Mouse (Mus musculus) hindbrain, postnatal 0 days (tissue): ENCODE results near the gene Dct. TPM values are rescaled to one million over a fixed set of nuclear protein-coding genes. Genes with fewer than 3 reads are reported as not detected.

Experiments
- ATAC-seq: fragments of 200-750 bp; cut with Nextera tagmentation; 2 replicates; pipeline ENCODE4 v1.8.0; 2017; ENCODE audit warnings: mild to moderate bottlenecking, moderate TSS enrichment, moderate library complexity
- DNase-seq: peaks from one replicate; pipeline ENCODE4 v3.0.0-alpha.2; 2015; ENCODE audit warnings: low spot score
- H3K27ac ChIP-seq: fragments of 300-500 bp; sonication (generic); 2 replicates; pipeline ENCODE4 v1.5.1; 2014; ENCODE audit warnings: mild to moderate bottlenecking
- H3K27me3 ChIP-seq: fragments of 300-500 bp; sonication (generic); 2 replicates; pipeline ENCODE4 v1.6.1; 2014; ENCODE audit warnings: low read length, mixed read lengths; ENCODE audit not compliant: insufficient read depth
- H3K36me3 ChIP-seq: fragments of 300-500 bp; sonication (generic); 2 replicates; pipeline ENCODE4 v1.6.1; 2014; ENCODE audit warnings: low read length, mixed read lengths; ENCODE audit not compliant: insufficient read depth
- H3K4me1 ChIP-seq: fragments of 300-500 bp; sonication (generic); 2 replicates; pipeline ENCODE4 v1.6.1; 2014; ENCODE audit warnings: antibody characterized with exemption, low read length, mixed read lengths; ENCODE audit not compliant: insufficient read depth
- H3K4me2 ChIP-seq: fragments of 300-500 bp; sonication (generic); 2 replicates; pipeline ENCODE4 v1.6.1; 2014; ENCODE audit warnings: low read depth, mild to moderate bottlenecking, low read length, moderate library complexity, mixed read lengths
- H3K4me3 ChIP-seq: fragments of 300-500 bp; sonication (generic); 2 replicates; pipeline ENCODE4 v1.5.1; 2014; ENCODE audit warnings: low read length
- H3K9ac ChIP-seq: fragments of 300-500 bp; sonication (generic); replicated peaks from 2 replicates; pipeline ENCODE4 v1.6.1; 2014; ENCODE audit warnings: mild to moderate bottlenecking, low read length, moderate library complexity, mixed read lengths
- H3K9me3 ChIP-seq: fragments of 300-500 bp; sonication (generic); 2 replicates; pipeline ENCODE4 v1.6.1; 2016; ENCODE audit warnings: low read length, mixed read lengths
- CTCF ChIP-seq: IDR thresholded peaks from 2 replicates; pipeline ENCODE4 v1.5.1; 2016; ENCODE audit warnings: antibody characterized with exemption, control low read depth, low read depth
- WGBS: fragments of 180-500 bp; shearing (Covaris S2); extraction: QIAGEN DNeasy Blood & Tissue Kit; methylation state at CpG from one replicate; pipeline ENCODE4 v1.1.7; 2014; 5-methylcytosine and 5-hydroxymethylcytosine counted together
- polyA plus RNA-seq: library from polyadenylated mRNA; unstranded; fragments of >200 nt; fragmentation: Nextera tagmentation; extraction: Ambion mirVana; gene quantifications from 2 replicates; pipeline ENCODE4 v1.2.1, GENCODE M21; 2015
- total RNA-seq: library from RNA; depleted of rRNA; stranded (reverse); fragments of >200 nt; gene quantifications from 2 replicates; pipeline ENCODE4 v1.2.3, GENCODE M21; 2014

The Dct gene
- total and polyA plus RNA-seq, 2 experiments from 2014 or later: 0.10 to 0.70 TPM

GRCm38 (mm10) chr14:118088437-118089207 lies 36.6 kb upstream of the Dct start:
- peak overlapping the region; percentile 2; the same call in 1 of the 2 replicates for H3K27ac ChIP-seq

GRCm38 (mm10) chr14:118086271-118087035 lies 34.4 kb upstream of the Dct start:
- H3K36me3 ChIP-seq: no peaks in the 10 kb centered on the region
- no peaks in the 10 kb centered on the region for H3K27me3 ChIP-seq
- no peak overlapping the region for H3K4me2 ChIP-seq
- DNase-seq (no peak), ATAC-seq (no peak)
- H3K4me3 ChIP-seq: no peak overlapping the region
- no peak for TF ChIP-seq CTCF
- 35% methylated on average over 5 of the region's 5 CpGs for WGBS
- no peaks in the 10 kb centered on the region; the same call in 1 of the 2 replicates for H3K4me1 ChIP-seq
- H3K9me3 ChIP-seq: no peaks in the 10 kb centered on the region
- no peak overlapping the region for H3K9ac ChIP-seq
- H3K27ac ChIP-seq: no peak overlapping the region

More at GRCm38 (mm10) chr14:118088437-118089207, 36.6 kb upstream of the Dct start:
- peak; percentile 39 for ATAC-seq
- H3K4me2 ChIP-seq: peak overlapping the region; percentile 77
- no peaks in the 10 kb centered on the region for H3K9me3 ChIP-seq
- no peak for TF ChIP-seq CTCF
- no peaks in the 10 kb centered on the region; the same call in 1 of the 2 replicates for H3K4me1 ChIP-seq
- no peaks in the 10 kb centered on the region for H3K27me3 ChIP-seq
- no peaks in the 10 kb centered on the region for H3K36me3 ChIP-seq
- peak overlapping the region; percentile 63 for H3K4me3 ChIP-seq
- 5% methylated on average over 22 of the region's 22 CpGs for WGBS
- peak; percentile 1 for DNase-seq
- peak overlapping the region; percentile 14; the same call in 1 of the 2 replicates for H3K9ac ChIP-seq

- TF ChIP-seq CTCF: no peak
- no peak for DNase-seq
- Histone ChIP-seq H3K9ac (no peak overlapping the region), H3K4me3 (no peak overlapping the region), H3K4me1 (no peaks in the 10 kb centered on the region; the same call in 1 of the 2 replicates), H3K36me3 (no peaks in the 10 kb centered on the region), H3K4me2 (no peak overlapping the region), H3K27ac (no peak overlapping the region), H3K27me3 (no peaks in the 10 kb centered on the region), H3K9me3 (no peaks in the 10 kb centered on the region)
- 86% methylated on average over 6 of the region's 6 CpGs for WGBS
- no peak for ATAC-seq
These were observed 31.8 kb upstream of the Dct start for GRCm38 (mm10) chr14:118083851-118084250.

GRCm38 (mm10) chr14:118080606-118081005 lies 28.6 kb upstream of the Dct start:
- peak; percentile 23 for DNase-seq
- no peaks in the 10 kb centered on the region for H3K27me3 ChIP-seq
- H3K4me2 ChIP-seq: no peak overlapping the region
- no peak overlapping the region for H3K4me3 ChIP-seq
- no peak for ATAC-seq
- no peak overlapping the region for H3K27ac ChIP-seq
- H3K36me3 ChIP-seq: no peaks in the 10 kb centered on the region
- no peak overlapping the region for H3K9ac ChIP-seq
- no peaks in the 10 kb centered on the region for H3K9me3 ChIP-seq
- no peaks in the 10 kb centered on the region for H3K4me1 ChIP-seq
- 24% methylated on average over 11 of the region's 11 CpGs for WGBS
- no peak for TF ChIP-seq CTCF

GRCm38 (mm10) chr14:118070100-118070499 lies 18.1 kb upstream of the Dct start:
- whole genome bisulfite sequencing: 67% methylated on average over 12 of the region's 12 CpGs
- no peak overlapping the region for H3K4me2 ChIP-seq
- no peaks in the 10 kb centered on the region for H3K9me3 ChIP-seq
- DNase-seq: no peak
- H3K27me3 ChIP-seq: no peaks in the 10 kb centered on the region
- H3K4me1 ChIP-seq: no peaks in the 10 kb centered on the region
- no peak for TF ChIP-seq CTCF
- no peak overlapping the region for H3K4me3 ChIP-seq
- ATAC-seq: 0 out of 2 replicates have a peak, but pooled peaks have one; percentile 49
- H3K36me3 ChIP-seq: no peaks in the 10 kb centered on the region
- no peak overlapping the region for H3K9ac ChIP-seq
- H3K27ac ChIP-seq: no peak overlapping the region

- Histone ChIP-seq H3K4me2 (no peak overlapping the region), H3K27ac (no peak overlapping the region), H3K4me3 (no peak overlapping the region), H3K9me3 (no peaks in the 10 kb centered on the region), H3K9ac (no peak overlapping the region), H3K4me1 (no peaks in the 10 kb centered on the region), H3K36me3 (no peaks in the 10 kb centered on the region), H3K27me3 (no peaks in the 10 kb centered on the region)
- no peak for TF ChIP-seq CTCF
- DNase-seq: no peak
- no peak for ATAC-seq
- 75% methylated on average over 12 of the region's 12 CpGs for WGBS
These were observed 17.5 kb upstream of the Dct start for GRCm38 (mm10) chr14:118069439-118070079.
